Mouse (Mus musculus) embryo, embryonic 10.5 days (tissue): ENCODE results near the gene Bin2.

Experiments used
- DNase-seq: peaks from one replicate; pipeline ENCODE4 v3.0.0-alpha.2; 2015; ENCODE audit warnings: low spot score

Bin2 gene

DNA sequence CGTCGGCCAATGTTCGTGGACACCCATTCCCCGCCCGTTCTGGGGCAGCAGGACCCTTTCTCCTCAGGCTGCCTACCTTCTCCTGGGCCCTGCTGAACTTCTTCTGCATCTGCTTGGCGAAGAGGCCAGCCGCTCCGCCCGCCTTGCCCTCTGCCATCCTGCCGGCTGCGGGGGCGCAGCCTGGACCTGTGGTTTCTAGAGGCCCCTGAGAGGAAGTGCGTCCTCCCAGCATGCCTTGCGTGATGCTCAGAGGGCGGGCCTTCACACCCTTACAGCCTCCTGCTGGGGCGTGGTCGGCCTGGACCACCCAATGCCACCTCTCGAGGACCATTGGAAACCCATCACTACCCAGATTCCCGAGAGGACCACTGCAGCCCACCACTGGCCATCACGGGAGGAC is at the start of gene Bin2:
Gene Bin2, minus strand, starts transcription at position 217 of the 400 bp plus-strand sequence.
- no peak for DNase-seq

GRCm38 (mm10) chr15:100718572-100718971 is 49.2 kb upstream of the Bin2 start:
- DNase-seq = no peak

DNA sequence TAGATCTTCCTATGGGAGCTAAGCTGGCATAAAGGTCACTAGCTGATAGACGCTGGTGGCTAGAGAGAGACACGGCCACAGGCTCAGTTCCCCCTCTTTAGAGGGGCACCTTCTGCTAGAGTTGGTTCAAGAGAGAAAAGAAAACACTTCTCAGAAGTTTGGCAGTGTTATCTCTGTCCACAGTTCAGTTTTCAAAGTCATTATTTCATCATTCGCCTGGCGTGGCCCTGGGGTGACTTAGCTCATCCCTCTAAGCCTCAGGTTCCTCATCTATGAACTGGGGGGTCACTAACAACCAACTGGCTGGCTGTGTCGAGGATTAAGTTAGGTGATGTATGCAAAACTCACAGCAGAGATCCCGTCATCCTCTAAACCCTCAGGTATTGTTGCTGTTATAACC is 48.6 kb upstream of the Bin2 start:
- DNase-seq = no peak

- DNase-seq = no peak
These were observed 46.1 kb upstream of the Bin2 start for GRCm38 (mm10) chr15:100715399-100715993.

DNA sequence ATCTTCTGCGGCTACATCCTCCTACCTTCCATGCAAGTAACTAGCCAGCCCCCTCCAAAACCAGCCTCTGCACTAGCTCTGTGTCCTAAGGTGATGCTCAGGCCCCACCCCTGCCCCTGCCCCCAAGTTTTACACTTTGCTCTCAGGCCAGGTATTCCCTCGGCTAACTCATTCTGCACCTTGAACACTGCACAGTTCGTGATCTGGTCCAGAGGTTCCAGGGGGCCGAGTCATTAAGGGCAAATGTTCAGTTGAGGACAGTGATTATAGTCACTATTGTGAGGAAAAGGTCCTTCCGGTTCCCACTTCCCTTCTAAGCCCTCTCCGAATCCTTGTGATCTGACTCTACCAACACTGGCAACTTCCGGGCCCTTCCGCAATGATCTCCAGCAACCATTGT is 45.1 kb upstream of the Bin2 start:
- no peak for DNase-seq

GRCm38 (mm10) chr15:100710838-100711237 is 41.5 kb upstream of the Bin2 start:
- no peak for DNase-seq

DNA sequence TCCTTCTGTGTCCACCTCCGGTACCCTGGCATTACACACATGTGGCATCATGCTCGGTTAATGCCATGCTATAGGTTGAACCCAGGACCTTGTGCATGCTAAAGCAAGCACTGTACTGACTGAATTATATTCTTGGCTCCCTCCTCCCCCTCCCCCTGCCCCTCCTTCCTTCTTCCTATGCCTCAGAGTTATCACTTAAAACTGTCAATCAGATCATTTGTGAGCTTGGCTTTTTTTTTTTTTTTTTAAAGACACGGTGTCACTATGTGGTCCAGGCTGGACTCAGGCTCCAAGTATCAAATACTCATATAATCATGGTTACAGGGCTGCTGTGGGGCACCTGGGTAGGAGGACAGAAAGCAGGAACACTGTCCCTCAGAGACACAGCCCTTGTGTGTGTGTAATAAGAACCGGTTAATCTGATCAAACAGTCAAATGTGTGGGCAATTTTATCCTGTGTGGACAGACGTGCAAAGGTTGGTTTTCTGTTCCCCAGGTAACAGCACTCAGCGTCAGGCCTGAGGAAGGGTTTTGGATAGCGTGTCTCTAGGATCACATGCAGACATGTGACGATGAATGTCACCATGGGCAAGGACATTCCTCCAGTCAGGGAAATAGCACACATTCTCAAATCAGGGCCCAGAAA is 39.2 kb upstream of the Bin2 start:
- DNase-seq = no peak

- DNase-seq = no peak
These were observed 36.9 kb upstream of the Bin2 start for GRCm38 (mm10) chr15:100706226-100706625.

DNA sequence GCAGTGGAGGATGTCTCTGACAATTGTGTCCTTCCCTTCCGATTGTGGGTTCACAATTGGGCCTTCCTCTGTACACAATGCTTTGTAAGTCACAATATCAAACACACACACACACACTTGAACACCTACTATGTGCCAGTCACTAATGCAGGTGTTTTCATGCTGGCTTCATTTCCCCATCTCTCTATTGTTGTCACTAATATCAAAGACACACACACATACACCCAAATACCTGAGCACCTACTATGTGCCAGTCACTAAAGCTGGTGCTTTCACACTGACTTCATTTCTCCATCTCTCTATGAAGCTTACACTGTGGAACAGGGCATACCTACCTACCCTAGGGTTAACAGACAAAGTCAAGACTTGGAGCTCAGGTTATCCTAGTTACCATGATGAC is 36.0 kb upstream of the Bin2 start:
- no peak for DNase-seq

DNA sequence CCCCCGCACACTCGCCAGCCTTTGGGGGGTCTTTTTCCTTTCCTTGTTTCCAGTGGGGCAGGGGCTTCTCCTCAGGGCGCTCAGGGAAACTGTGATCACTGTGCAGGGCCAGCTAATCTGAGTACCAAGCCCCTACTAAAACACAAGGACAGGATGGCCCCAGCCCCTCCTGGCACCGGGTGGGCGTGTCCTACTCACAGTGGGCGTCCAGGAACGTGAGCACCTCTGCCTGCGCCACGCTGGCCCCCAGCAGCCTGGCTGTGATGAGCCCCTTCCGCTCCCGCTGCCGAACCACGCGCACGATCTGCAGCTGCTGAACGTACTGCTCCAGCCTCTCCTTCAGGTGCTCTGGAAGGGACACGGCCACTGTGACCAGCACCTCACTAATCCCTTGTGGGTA is 34.6 kb upstream of the Bin2 start:
- no peak for DNase-seq

GRCm38 (mm10) chr15:100701856-100702255 is 32.5 kb upstream of the Bin2 start:
- no peak for DNase-seq

GRCm38 (mm10) chr15:100701108-100701507 is 31.8 kb upstream of the Bin2 start:
- no peak for DNase-seq

GRCm38 (mm10) chr15:100700424-100700823 is 31.1 kb upstream of the Bin2 start:
- no peak for DNase-seq

GRCm38 (mm10) chr15:100699386-100699785 is 30.0 kb upstream of the Bin2 start:
- no peak for DNase-seq

GRCm38 (mm10) chr15:100698078-100698477 is 28.7 kb upstream of the Bin2 start:
- DNase-seq = no peak

DNA sequence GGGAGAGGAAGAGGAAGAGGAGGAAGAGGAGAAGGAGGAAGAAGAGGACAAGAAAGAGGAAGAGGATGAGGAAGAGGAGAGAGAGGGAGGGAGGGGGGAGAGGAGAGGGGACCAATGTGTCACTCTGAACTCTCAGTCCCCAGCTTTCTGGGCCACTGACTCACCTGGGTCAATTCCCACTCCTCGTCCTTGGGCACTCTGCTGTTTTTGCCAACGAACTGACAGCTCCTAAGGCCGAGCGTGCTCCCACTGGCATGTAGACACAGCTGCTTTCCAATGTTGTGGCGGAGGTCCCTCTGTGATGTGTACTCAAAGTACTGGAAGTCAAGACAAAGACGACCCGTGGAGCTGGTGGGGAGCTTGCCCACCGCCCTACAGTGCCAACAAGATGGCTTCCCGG is 25.1 kb upstream of the Bin2 start:
- DNase-seq = no peak

DNA sequence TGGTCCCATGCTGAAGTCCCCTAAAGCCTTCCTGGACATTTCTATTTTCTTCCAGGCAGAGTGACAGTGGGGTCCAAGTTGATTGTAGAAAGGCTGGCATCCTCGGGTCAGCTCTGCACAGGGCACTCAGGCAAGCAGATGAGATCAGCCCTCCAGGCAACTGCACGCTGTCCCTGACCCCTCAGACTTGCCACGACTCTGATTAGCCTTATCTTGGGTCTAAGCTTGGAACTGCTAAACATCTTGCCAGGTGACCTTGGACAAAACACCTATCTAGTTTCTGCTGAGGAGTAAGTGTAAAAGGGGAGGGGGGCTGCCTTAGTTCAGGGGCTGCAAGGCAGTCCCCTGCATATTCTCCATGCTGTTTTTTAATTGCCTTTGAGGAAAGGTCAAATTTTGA is 22.6 kb upstream of the Bin2 start:
- no peak for DNase-seq

- DNase-seq = no peak
These were observed 18.1 kb upstream of the Bin2 start, which contains the start of gene Cela1 for GRCm38 (mm10) chr15:100687430-100687971. Gene Cela1 (minus strand): TSS chr15:100687921.

DNA sequence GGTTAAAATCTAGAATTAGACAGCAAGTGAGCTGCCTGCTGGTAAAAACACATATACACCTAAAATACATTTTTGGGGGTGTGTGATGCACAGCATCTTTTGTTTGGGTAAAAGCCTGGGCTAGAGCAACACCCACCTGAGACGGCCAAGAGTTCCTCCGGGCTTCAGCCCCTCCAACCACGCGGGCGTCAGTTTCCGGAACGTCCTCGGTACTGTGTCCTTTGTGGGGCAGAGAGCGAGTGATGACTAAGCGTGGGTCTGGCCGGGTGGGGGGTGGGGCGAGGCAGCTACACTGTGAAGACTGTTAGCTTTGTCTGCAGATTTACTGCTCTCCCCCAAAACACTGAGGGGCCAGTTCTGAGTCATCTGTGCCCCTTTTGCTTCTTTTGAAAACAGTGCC is 17.6 kb upstream of the Bin2 start:
- no peak for DNase-seq

DNA sequence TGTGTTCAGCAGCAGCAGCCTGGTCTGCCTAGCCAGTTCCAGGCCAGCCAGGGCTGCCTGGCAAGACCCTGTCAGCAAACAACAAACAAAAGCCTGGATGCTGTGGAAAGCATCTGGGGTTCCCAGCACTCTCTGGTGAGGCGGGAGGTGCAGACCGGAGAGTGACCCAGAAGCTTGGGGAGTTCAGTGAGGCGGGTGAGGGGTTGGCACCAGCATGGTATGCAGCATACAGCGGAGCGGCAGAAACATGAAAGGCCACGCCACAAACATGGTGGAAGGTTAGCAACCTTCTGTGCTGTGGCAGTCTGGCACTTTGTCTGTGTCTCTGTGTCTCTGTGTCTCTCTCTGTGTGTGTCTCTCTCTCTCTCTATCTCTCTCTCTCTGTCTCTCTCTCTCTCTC is 17.1 kb upstream of the Bin2 start:
- DNase-seq = no peak

DNA sequence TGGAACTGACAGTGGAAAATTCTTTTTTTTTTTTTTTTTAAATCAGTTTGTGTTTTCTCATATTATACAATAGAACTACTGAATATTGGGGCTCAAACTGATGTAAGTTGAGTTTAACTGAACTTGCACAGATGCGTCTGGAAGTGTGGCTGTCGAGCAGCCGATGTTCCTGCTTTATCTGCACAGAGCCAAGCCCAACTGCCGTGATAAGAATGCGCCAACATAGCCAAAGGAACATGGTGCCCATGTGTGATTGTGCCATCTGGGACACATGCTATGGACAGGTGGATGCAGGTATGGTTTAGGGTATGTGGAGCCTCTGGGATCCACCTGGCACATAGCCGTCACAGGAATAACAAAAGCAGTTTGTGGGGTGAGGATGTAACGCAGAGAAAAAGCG is 16.5 kb upstream of the Bin2 start:
- DNase-seq = no peak

- DNase-seq = no peak
These were observed 15.9 kb upstream of the Bin2 start for GRCm38 (mm10) chr15:100685255-100685654.

- no peak for DNase-seq
These were observed 15.1 kb upstream of the Bin2 start for GRCm38 (mm10) chr15:100684450-100684849.

- peak; percentile 94 for DNase-seq
These were observed 13.7 kb upstream of the Bin2 start for GRCm38 (mm10) chr15:100683041-100683440.
